Mouse (Mus musculus) C2C12 (cell line): ENCODE measurements around the gene Vmn1r78. TPM values are rescaled to one million over a fixed set of nuclear protein-coding genes. Genes with fewer than 3 reads are reported as not detected.
"Not testable (repeated sequence)": the region's sequence is repeated elsewhere in the genome, so short reads cannot be mapped to it uniquely, and the experiment has no call there.

Source experiments
- H3K27me3 ChIP-seq: one replicate; pipeline ENCODE4 v1.6.1; 2011; ENCODE audit not compliant: control insufficient read depth, insufficient read depth, insufficient read length
- H3K36me3 ChIP-seq: one replicate; pipeline ENCODE4 v1.6.1; 2011; ENCODE audit not compliant: control insufficient read depth, insufficient read depth
- H3K4me3 ChIP-seq: one replicate; pipeline ENCODE4 v1.5.1; 2011; ENCODE audit warnings: mild to moderate bottlenecking, control low read depth; ENCODE audit not compliant: poor library complexity, insufficient read depth, severe bottlenecking
- H3K79me2 ChIP-seq: one replicate; pipeline ENCODE4 v1.6.1; 2011; ENCODE audit not compliant: control insufficient read depth, insufficient read depth
- H3K79me3 ChIP-seq: one replicate; pipeline ENCODE4 v1.6.1; 2011; ENCODE audit warnings: low read depth, control low read depth
- H3ac ChIP-seq: one replicate; pipeline ENCODE3; 2011; ENCODE audit warnings: low read depth; ENCODE audit not compliant: control insufficient read depth, insufficient read length
- CEBPB ChIP-seq: IDR thresholded peaks from one replicate; pipeline ENCODE4 v1.6.1; 2011; ENCODE audit warnings: low read depth, mild to moderate bottlenecking, control low read depth, moderate library complexity
- CTCF ChIP-seq: IDR thresholded peaks from one replicate; pipeline ENCODE4 v1.5.1; 2011; ENCODE audit not compliant: control insufficient read depth, insufficient read depth, insufficient read length
- FOSL1 ChIP-seq: IDR thresholded peaks from one replicate; pipeline ENCODE4 v1.8.0; 2011; ENCODE audit warnings: mild to moderate bottlenecking, low read length; ENCODE audit not compliant: poor library complexity, insufficient read depth, severe bottlenecking
- MAX ChIP-seq: IDR thresholded peaks from one replicate; pipeline ENCODE4 v1.6.1; 2011; ENCODE audit warnings: mild to moderate bottlenecking, control low read depth
- MYOD1 ChIP-seq: IDR thresholded peaks from one replicate; pipeline ENCODE4 v1.6.1; 2011; ENCODE audit warnings: low read depth; ENCODE audit not compliant: control insufficient read depth, insufficient read length
- MYOG ChIP-seq: IDR thresholded peaks from one replicate; pipeline ENCODE4 v1.6.1; 2011; ENCODE audit not compliant: control insufficient read depth, insufficient read length; ENCODE audit errors: extremely low read depth
- USF1 ChIP-seq: IDR thresholded peaks from one replicate; pipeline ENCODE4 v1.6.1; 2011; ENCODE audit warnings: low read depth, mild to moderate bottlenecking, control low read depth, moderate library complexity
- long read RNA-seq, 2 experiments: library from polyadenylated mRNA; unstranded; transcript quantifications; one replicate each; pipeline ENCODE4 v2.0.0; 2019 to 2020
- polyA plus RNA-seq: library from polyadenylated mRNA; unstranded; fragments of >200 nt; fragmentation: generic; extraction: Trizol; gene quantifications from one replicate; pipeline ENCODE4 v1.2.1, GENCODE M21; 2012; ENCODE audit warnings: missing spikeins

Vmn1r78 gene
- polyA plus RNA-seq: not detected
- long read RNA-seq, experiment 1: 0 reads
- long read RNA-seq, experiment 2: 0 reads

GRCm38 (mm10) chr7:12149957-12150356 lies at the start of gene Vmn1r78:
Vmn1r78 (plus strand) TSS chr7:12150257.
- Histone ChIP-seq H3K4me3 (no peak within 1 kb of the TSS), H3ac (no peak within 1 kb of the TSS), H3K79me3 (no peaks in the 10 kb centered on the region), H3K27me3 (no peaks in the 10 kb centered on the region), H3K79me2 (no peaks in the 10 kb centered on the region), H3K36me3 (no peaks in the 10 kb centered on the region)
- TF ChIP-seq FOSL1 (no peak), MYOD1 (no peak)

GRCm38 (mm10) chr7:12156463-12156862 lies 6.4 kb downstream of the Vmn1r78 start:
- H3K4me3 ChIP-seq, H3K79me3 ChIP-seq, H3K79me2 ChIP-seq, H3K27me3 ChIP-seq, H3K36me3 ChIP-seq, H3ac ChIP-seq: not testable (repeated sequence)

- not testable (repeated sequence) for H3K27me3 ChIP-seq, H3K79me2 ChIP-seq, H3ac ChIP-seq, H3K36me3 ChIP-seq, H3K4me3 ChIP-seq, H3K79me3 ChIP-seq
Measured at GRCm38 (mm10) chr7:12170979-12171378, 20.9 kb downstream of the Vmn1r78 start, which contains the start of gene Vmn1r79. Vmn1r79 (plus strand) TSS chr7:12171279.

- not testable (repeated sequence) for H3K79me2 ChIP-seq, H3K4me3 ChIP-seq, H3K27me3 ChIP-seq, H3K36me3 ChIP-seq, H3ac ChIP-seq, H3K79me3 ChIP-seq
Measured at GRCm38 (mm10) chr7:12172926-12173325, 22.9 kb downstream of the Vmn1r78 start.

GRCm38 (mm10) chr7:12188986-12189385 lies 38.9 kb downstream of the Vmn1r78 start, which contains the start of gene Vmn1r80:
Vmn1r80 (plus strand) TSS chr7:12189286.
- no peaks in the 10 kb centered on the region for H3K36me3 ChIP-seq
- H3K79me2 ChIP-seq: no peaks in the 10 kb centered on the region
- H3K27me3 ChIP-seq: no peaks in the 10 kb centered on the region
- H3K79me3 ChIP-seq: no peaks in the 10 kb centered on the region
- H3K4me3 ChIP-seq: no peak within 1 kb of the TSS
- no peak within 1 kb of the TSS for H3ac ChIP-seq
- TF ChIP-seq MYOD1: no peak
- TF ChIP-seq CEBPB: no peak
- TF ChIP-seq FOSL1: no peak
- TF ChIP-seq MAX: no peak
- no peak for TF ChIP-seq USF1
- no peak for TF ChIP-seq CTCF
- no peak for TF ChIP-seq MYOG

GRCm38 (mm10) chr7:12204141-12204540 lies 54.1 kb downstream of the Vmn1r78 start:
- H3K79me3 ChIP-seq: no peaks in the 10 kb centered on the region
- H3K4me3 ChIP-seq: no peak overlapping the region
- H3K36me3 ChIP-seq: no peaks in the 10 kb centered on the region
- no peak for TF ChIP-seq MYOG
- no peak for TF ChIP-seq MAX
- no peak for TF ChIP-seq CTCF
- no peak for TF ChIP-seq CEBPB
- no peak for TF ChIP-seq FOSL1
- no peak for TF ChIP-seq MYOD1
- TF ChIP-seq USF1: no peak
- no peaks in the 10 kb centered on the region for H3K27me3 ChIP-seq
- no peak overlapping the region for H3ac ChIP-seq
- no peaks in the 10 kb centered on the region for H3K79me2 ChIP-seq

Other genes starting within 250 kb of the Vmn1r78 start
- not detected for gene Vmn1r76, start 212.0 kb upstream of the Vmn1r78 start, polyA plus RNA-seq
- not detected for gene Vmn1r77, start 113.5 kb upstream of the Vmn1r78 start, polyA plus RNA-seq
- gene Vmn1r79, start 21.0 kb downstream of the Vmn1r78 start, polyA plus RNA-seq: not detected
- gene Vmn1r80, start 39.0 kb downstream of the Vmn1r78 start, polyA plus RNA-seq: not detected
- not detected for gene Vmn1r81, start 118.0 kb downstream of the Vmn1r78 start, polyA plus RNA-seq
- gene Vmn1r82, start 150.2 kb downstream of the Vmn1r78 start, polyA plus RNA-seq: not detected
- gene Vmn1r83, start 179.2 kb downstream of the Vmn1r78 start, polyA plus RNA-seq: not detected
- gene Vmn1r84, start 219.0 kb downstream of the Vmn1r78 start, polyA plus RNA-seq: not detected